Mouse (Mus musculus) heart, embryonic 13.5 days (tissue): ENCODE data around the gene Tox2. TPM values are rescaled to one million over a fixed set of nuclear protein-coding genes. Genes with fewer than 3 reads are reported as not detected.

Experiments
- ATAC-seq: fragments of 200-750 bp; cut with Nextera tagmentation; 2 replicates; pipeline ENCODE4 v1.8.0; 2017; ENCODE audit warnings: moderate TSS enrichment; ENCODE audit not compliant: insufficient number of reproducible peaks, low FRiP score, low TSS enrichment; ENCODE audit errors: extremely low read depth
- H3K27ac ChIP-seq: fragments of 300-500 bp; sonication (generic); replicated peaks from 2 replicates; pipeline ENCODE4 v1.5.1; 2015; ENCODE audit warnings: moderate library complexity, mild to moderate bottlenecking, inconsistent platforms
- H3K27me3 ChIP-seq: fragments of 300-500 bp; sonication (generic); replicated peaks from 2 replicates; pipeline ENCODE4 v1.6.1; 2015; ENCODE audit warnings: mild to moderate bottlenecking, inconsistent platforms
- H3K36me3 ChIP-seq: fragments of 300-500 bp; sonication (generic); 2 replicates; pipeline ENCODE4 v1.6.1; 2015; ENCODE audit warnings: mild to moderate bottlenecking, inconsistent platforms
- H3K4me1 ChIP-seq: fragments of 300-500 bp; sonication (generic); 2 replicates; pipeline ENCODE4 v1.6.1; 2015; ENCODE audit warnings: inconsistent platforms
- H3K4me2 ChIP-seq: fragments of 300-500 bp; sonication (generic); 2 replicates; pipeline ENCODE4 v1.6.1; 2015; ENCODE audit warnings: inconsistent platforms, mild to moderate bottlenecking, moderate library complexity
- H3K4me3 ChIP-seq: fragments of 300-500 bp; sonication (generic); 2 replicates; pipeline ENCODE4 v1.5.1; 2015; ENCODE audit warnings: moderate library complexity, mild to moderate bottlenecking, inconsistent platforms
- H3K9ac ChIP-seq: fragments of 300-500 bp; sonication (generic); 2 replicates; pipeline ENCODE4 v1.6.1; 2015; ENCODE audit warnings: inconsistent platforms, mild to moderate bottlenecking, moderate library complexity
- H3K9me3 ChIP-seq: fragments of 300-500 bp; sonication (generic); 2 replicates; pipeline ENCODE4 v1.6.1; 2016; ENCODE audit warnings: inconsistent platforms
- WGBS: fragments of 180-500 bp; shearing (Covaris S2); methylation state at CpG from one replicate; pipeline ENCODE4 v1.1.7; 2015; ENCODE audit warnings: mixed read lengths; 5-methylcytosine and 5-hydroxymethylcytosine counted together
- polyA plus RNA-seq: library from polyadenylated mRNA; unstranded; fragments of >200 nt; fragmentation: Nextera tagmentation; extraction: Ambion mirVana; gene quantifications from 2 replicates; pipeline ENCODE4 v1.2.1, GENCODE M21; 2015

Tox2 gene
- polyA plus RNA-seq, 1 experiment from 2014 or later = 2.5 TPM

GRCm38 (mm10) chr2:163331423-163331822, 128.5 kb downstream of the Tox2 start:
- H3K4me2 ChIP-seq = no peak overlapping the region
- peaks cover 5% of the 10 kb centered on the region; the same call in 1 of the 2 replicates for H3K27me3 ChIP-seq
- H3K27ac ChIP-seq = no peak overlapping the region
- ATAC-seq = no peak
- H3K36me3 ChIP-seq = peaks cover 23% of the 10 kb centered on the region
- H3K4me1 ChIP-seq = peaks cover 17% of the 10 kb centered on the region
- no peak overlapping the region for H3K4me3 ChIP-seq
- WGBS = 72% methylated on average over 6 of the region's 6 CpGs
- H3K9ac ChIP-seq = no peak overlapping the region
- H3K9me3 ChIP-seq = no peaks in the 10 kb centered on the region

GRCm38 (mm10) chr2:163332368-163333055, 129.6 kb downstream of the Tox2 start:
- H3K9me3 ChIP-seq = no peaks in the 10 kb centered on the region
- H3K4me1 ChIP-seq = peaks cover 17% of the 10 kb centered on the region
- peaks cover 10% of the 10 kb centered on the region; the same call in 1 of the 2 replicates for H3K27me3 ChIP-seq
- H3K9ac ChIP-seq = peak overlapping the region; percentile 56; the same call in 1 of the 2 replicates
- H3K27ac ChIP-seq = peak overlapping the region; percentile 50; the same call in 1 of the 2 replicates
- no peak overlapping the region for H3K4me3 ChIP-seq
- no peak overlapping the region for H3K4me2 ChIP-seq
- ATAC-seq = no peak
- peaks cover 34% of the 10 kb centered on the region for H3K36me3 ChIP-seq
- WGBS = 31% methylated on average over 13 of the region's 13 CpGs

DNA sequence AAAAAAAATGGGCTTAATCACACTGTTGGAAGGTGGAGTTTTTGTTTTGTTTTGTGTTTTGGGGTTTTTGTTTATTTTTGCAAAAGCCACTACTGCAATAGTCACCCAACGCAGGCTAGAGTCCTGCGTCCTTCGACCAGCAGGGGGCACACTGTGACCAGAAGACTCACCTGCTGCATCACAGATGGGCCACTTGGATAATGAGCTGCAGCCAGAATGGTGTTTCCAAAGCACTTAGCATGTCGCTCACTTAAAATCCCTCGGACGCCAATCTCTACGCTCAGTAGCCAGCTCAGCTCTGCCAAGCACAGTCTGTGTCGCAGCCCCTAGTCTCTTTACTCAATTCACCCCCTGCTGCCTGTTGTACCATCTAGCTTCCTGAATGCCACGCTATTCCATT, 137.3 kb downstream of the Tox2 start:
- no peak for ATAC-seq
- peaks cover 42% of the 10 kb centered on the region for H3K27me3 ChIP-seq
- peaks cover 68% of the 10 kb centered on the region for H3K36me3 ChIP-seq
- peak overlapping the region; percentile 52; the same call in 1 of the 2 replicates for H3K9ac ChIP-seq
- 0 out of 2 replicates have a peak, but pooled peaks cover 5% of the 10 kb centered on the region for H3K9me3 ChIP-seq
- H3K4me3 ChIP-seq = no peak overlapping the region
- no peak overlapping the region for H3K4me2 ChIP-seq
- whole genome bisulfite sequencing = 11% methylated on average over 9 of the region's 9 CpGs
- H3K4me1 ChIP-seq = peaks cover 41% of the 10 kb centered on the region
- H3K27ac ChIP-seq = peak overlapping the region; percentile 59

GRCm38 (mm10) chr2:163343671-163344070, 140.7 kb downstream of the Tox2 start:
- Histone ChIP-seq H3K27me3 (peaks cover 25% of the 10 kb centered on the region), H3K9me3 (0 out of 2 replicates have a peak, but pooled peaks cover 5% of the 10 kb centered on the region), H3K36me3 (peaks cover 38% of the 10 kb centered on the region), H3K4me3 (no peak overlapping the region), H3K27ac (no peak overlapping the region), H3K4me1 (peaks cover 72% of the 10 kb centered on the region), H3K4me2 (no peak overlapping the region), H3K9ac (no peak overlapping the region)
- no peak for ATAC-seq
- 85% methylated on average over 4 of the region's 4 CpGs for WGBS

DNA sequence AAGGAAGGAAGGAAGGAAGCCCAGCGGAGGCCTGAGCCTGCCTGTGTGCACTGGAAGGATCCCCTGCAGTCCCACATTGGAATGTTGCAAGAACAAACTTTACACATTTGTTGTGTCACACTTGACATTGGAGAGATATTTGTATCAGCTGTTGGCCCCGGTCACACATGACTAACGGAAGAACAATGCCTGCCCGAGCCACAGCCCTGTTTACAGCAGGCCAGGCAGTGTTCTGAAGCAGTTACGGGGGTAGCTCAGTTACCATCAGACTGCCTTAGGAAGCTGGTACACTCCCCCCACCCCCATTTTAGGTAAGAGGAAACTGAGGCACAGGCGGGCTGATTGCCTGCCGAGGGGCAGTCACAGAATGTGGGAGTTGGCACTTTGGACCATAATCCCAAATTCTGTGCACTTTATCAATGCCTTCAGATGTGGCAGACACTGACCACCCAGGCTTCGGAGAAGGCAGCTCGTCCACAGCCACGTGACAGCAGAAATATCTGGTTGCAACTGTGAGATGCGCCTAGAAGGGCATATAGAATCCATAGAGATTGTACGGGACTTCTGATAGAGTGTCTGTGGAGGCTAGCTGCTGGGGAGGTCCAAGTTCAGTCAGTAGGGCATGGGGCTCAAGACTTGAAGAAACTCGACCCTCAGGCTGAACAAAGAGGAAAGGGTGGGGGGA, 142.2 kb downstream of the Tox2 start:
- H3K27ac ChIP-seq = peak overlapping the region; percentile 70
- H3K4me1 ChIP-seq = peaks cover 74% of the 10 kb centered on the region
- ATAC-seq = no peak
- H3K27me3 ChIP-seq = peaks cover 11% of the 10 kb centered on the region
- peaks cover 24% of the 10 kb centered on the region for H3K36me3 ChIP-seq
- H3K9ac ChIP-seq = peak overlapping the region; percentile 48
- H3K4me3 ChIP-seq = no peak overlapping the region
- 0 out of 2 replicates have a peak, but pooled peaks cover 5% of the 10 kb centered on the region for H3K9me3 ChIP-seq
- WGBS = 50% methylated on average over 13 of the region's 13 CpGs
- H3K4me2 ChIP-seq = peak overlapping the region; percentile 22; the same call in 1 of the 2 replicates

DNA sequence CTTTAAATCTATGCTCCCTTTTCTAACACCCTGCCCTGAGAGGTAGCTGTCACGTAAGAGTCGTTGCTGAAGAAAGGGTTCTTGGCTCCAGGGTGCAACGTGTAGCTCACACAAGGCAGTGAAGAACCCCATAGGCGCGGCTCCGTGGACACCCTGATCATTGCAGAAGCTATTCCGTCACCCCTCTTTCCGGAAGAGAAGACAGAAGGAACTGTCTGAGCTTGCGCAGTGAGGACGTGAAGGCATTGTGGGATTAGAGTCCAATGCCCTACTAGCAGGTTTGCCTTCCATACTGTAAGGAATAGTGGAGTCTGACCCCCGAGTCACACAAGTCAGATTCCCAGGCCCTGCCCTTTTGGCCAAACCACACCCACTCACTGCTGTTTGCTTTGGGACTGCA, 143.6 kb downstream of the Tox2 start:
- Histone ChIP-seq H3K27me3 (no peaks in the 10 kb centered on the region), H3K4me1 (peaks cover 72% of the 10 kb centered on the region), H3K27ac (peak overlapping the region; percentile 50), H3K4me3 (no peak overlapping the region), H3K36me3 (peaks cover 21% of the 10 kb centered on the region), H3K9ac (peak overlapping the region; percentile 55; the same call in 1 of the 2 replicates), H3K4me2 (no peak overlapping the region), H3K9me3 (0 out of 2 replicates have a peak, but pooled peaks cover 5% of the 10 kb centered on the region)
- no peak for ATAC-seq
- WGBS = 75% methylated on average over 11 of the region's 11 CpGs

DNA sequence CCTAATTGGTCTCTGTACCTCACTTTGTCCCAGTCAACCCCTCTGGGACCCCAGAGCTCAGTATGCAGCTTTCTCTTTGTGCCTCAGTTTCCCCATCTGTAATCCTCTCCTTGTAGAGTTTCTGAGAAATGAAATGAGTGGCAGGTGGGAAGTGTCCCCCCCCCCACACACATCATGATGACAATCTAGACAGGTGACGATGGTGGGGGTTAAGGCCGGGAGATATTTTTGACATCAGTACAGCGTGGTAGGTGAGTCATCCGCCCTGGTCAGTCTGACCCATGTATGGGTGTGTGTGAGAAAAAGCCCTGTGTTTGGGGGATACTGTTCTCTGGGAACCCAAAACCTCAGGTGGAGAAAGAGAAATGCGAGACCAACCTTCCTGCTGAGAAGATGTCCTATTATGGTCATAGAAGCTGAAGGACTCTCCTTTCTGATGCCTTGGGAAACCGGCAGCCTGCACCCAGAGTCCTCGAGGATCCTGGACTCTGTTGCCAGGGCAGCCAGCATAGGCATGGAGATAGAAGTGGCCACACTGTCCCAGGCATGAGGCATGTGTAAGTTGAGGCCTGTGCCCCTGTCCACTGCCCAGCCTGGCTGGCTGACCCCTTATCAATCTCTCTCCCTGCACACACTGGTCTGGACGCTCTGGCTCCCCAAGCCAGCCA, 144.7 kb downstream of the Tox2 start:
- 0 out of 2 replicates have a peak, but pooled peaks cover 5% of the 10 kb centered on the region for H3K9me3 ChIP-seq
- H3K4me2 ChIP-seq = no peak overlapping the region
- 52% methylated on average over 8 of the region's 8 CpGs for WGBS
- H3K4me1 ChIP-seq = peaks cover 75% of the 10 kb centered on the region
- peak overlapping the region; percentile 63 for H3K27ac ChIP-seq
- H3K4me3 ChIP-seq = no peak overlapping the region
- H3K9ac ChIP-seq = peak overlapping the region; percentile 67
- no peak for ATAC-seq
- H3K36me3 ChIP-seq = peaks cover 24% of the 10 kb centered on the region
- H3K27me3 ChIP-seq = no peaks in the 10 kb centered on the region

DNA sequence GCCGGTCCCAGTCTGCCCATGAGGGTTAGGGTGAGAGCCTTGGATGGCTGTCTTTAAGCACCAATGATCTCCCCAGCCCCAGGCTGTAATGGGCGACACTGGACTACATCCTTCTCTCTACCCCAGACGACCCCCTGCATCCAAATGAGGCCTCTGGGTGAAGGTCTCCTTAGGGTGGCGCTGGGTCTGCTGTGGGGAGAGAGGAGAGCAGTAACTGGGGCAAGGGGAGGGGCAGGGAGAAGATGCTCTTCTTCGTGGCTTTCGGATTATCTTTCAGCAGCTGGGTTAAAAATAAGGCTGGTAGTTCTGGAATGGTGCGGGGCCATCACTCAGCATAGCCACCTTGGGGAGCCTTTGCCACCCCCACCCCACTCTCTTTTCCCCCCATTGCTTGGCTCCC, 145.8 kb downstream of the Tox2 start:
- Histone ChIP-seq H3K4me1 (peaks cover 84% of the 10 kb centered on the region), H3K27me3 (no peaks in the 10 kb centered on the region), H3K9me3 (0 out of 2 replicates have a peak, but pooled peaks cover 2% of the 10 kb centered on the region), H3K4me3 (no peak overlapping the region), H3K27ac (peak overlapping the region; percentile 63), H3K36me3 (peaks cover 21% of the 10 kb centered on the region), H3K9ac (peak overlapping the region; percentile 67), H3K4me2 (no peak overlapping the region)
- no peak for ATAC-seq
- 57% methylated on average over 7 of the region's 7 CpGs for WGBS

DNA sequence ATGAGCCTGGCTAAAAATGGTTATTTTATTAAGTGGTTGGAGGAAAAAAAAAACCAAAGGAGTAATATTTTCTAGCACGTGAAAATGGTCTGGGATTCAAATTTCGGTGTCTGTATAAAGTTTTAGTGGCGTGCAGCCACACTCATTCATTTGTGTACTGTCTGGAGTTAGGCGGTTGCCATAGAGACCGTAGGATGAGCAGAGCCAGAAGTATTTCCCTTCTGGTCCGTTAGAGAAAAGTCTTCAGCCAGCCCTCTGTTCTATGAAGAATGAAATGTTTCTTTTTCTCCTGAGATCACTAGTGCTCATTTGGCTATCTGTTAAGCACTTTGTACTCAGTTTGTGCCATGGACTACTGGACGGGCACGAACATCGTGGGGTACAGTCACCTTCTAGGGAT, 146.5 kb downstream of the Tox2 start:
- Histone ChIP-seq H3K9ac (peak overlapping the region; percentile 67), H3K27me3 (no peaks in the 10 kb centered on the region), H3K27ac (peak overlapping the region; percentile 63), H3K36me3 (peaks cover 13% of the 10 kb centered on the region), H3K9me3 (no peaks in the 10 kb centered on the region), H3K4me2 (no peak overlapping the region), H3K4me1 (peaks cover 92% of the 10 kb centered on the region), H3K4me3 (no peak overlapping the region)
- no peak for ATAC-seq
- WGBS = 57% methylated on average over 9 of the region's 9 CpGs

GRCm38 (mm10) chr2:163350443-163350842, 147.5 kb downstream of the Tox2 start:
- Histone ChIP-seq H3K36me3 (peaks cover 13% of the 10 kb centered on the region), H3K4me2 (no peak overlapping the region), H3K27ac (peak overlapping the region; percentile 63), H3K9me3 (no peaks in the 10 kb centered on the region), H3K9ac (peak overlapping the region; percentile 67), H3K4me3 (no peak overlapping the region), H3K27me3 (no peaks in the 10 kb centered on the region), H3K4me1 (peaks cover 95% of the 10 kb centered on the region)
- no peak for ATAC-seq
- 33% methylated on average over 5 of the region's 5 CpGs for WGBS

DNA sequence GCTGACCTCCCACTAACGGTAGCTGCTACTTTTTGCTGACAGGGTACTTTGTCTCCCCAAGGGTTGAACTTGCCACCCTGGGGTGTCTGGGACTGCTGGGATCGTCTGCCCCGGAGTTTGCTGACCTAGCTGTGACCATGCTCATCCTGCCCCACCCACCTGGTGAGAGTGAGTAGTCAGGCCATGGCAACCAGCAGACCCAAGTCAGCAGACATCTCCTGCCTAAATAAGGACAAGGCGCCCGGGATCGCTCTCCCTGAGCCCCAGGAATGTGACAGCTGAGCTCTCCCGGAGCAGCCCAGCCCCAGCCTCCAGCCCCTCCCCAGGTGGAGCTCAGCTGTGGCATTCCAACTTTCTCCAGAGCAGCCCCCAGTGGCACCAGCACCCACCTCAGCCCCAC, 150.8 kb downstream of the Tox2 start:
- 3% methylated on average over 7 of the region's 7 CpGs for WGBS
- H3K27ac ChIP-seq = peak overlapping the region; percentile 99
- peak; percentile 64 for ATAC-seq
- peak overlapping the region; percentile 43 for H3K4me2 ChIP-seq
- H3K27me3 ChIP-seq = no peaks in the 10 kb centered on the region
- H3K9ac ChIP-seq = peak overlapping the region; percentile 73
- peaks cover 9% of the 10 kb centered on the region for H3K36me3 ChIP-seq
- no peaks in the 10 kb centered on the region for H3K9me3 ChIP-seq
- peak overlapping the region; percentile 5; the same call in 1 of the 2 replicates for H3K4me3 ChIP-seq
- peaks cover 97% of the 10 kb centered on the region for H3K4me1 ChIP-seq
